Mouse (Mus musculus) forebrain, embryonic 12.5 days (tissue): ENCODE data around the gene Ctso. TPM values are rescaled to one million over a fixed set of nuclear protein-coding genes. Genes with fewer than 3 reads are reported as not detected.

Experiments used
- ATAC-seq: fragments of 200-750 bp; cut with Nextera tagmentation; 2 replicates; pipeline ENCODE4 v1.8.0; 2017; ENCODE audit warnings: moderate TSS enrichment; ENCODE audit not compliant: low FRiP score
- H3K27ac ChIP-seq: fragments of 300-500 bp; sonication (generic); 2 replicates; pipeline ENCODE4 v1.5.1; 2016; ENCODE audit warnings: mild to moderate bottlenecking
- H3K27me3 ChIP-seq: fragments of 300-500 bp; sonication (generic); 2 replicates; pipeline ENCODE4 v1.6.1; 2016; ENCODE audit warnings: mild to moderate bottlenecking
- H3K36me3 ChIP-seq: fragments of 300-500 bp; sonication (generic); replicated peaks from 2 replicates; pipeline ENCODE4 v1.6.1; 2016; ENCODE audit warnings: mild to moderate bottlenecking
- H3K4me1 ChIP-seq: fragments of 300-500 bp; sonication (generic); 2 replicates; pipeline ENCODE4 v1.6.1; 2016
- H3K4me2 ChIP-seq: fragments of 300-500 bp; sonication (generic); 2 replicates; pipeline ENCODE4 v1.6.1; 2016; ENCODE audit warnings: mild to moderate bottlenecking, moderate library complexity
- H3K4me3 ChIP-seq: fragments of 300-500 bp; sonication (generic); replicated peaks from 2 replicates; pipeline ENCODE4 v1.5.1; 2016; ENCODE audit warnings: mild to moderate bottlenecking
- H3K9ac ChIP-seq: fragments of 300-500 bp; sonication (generic); 2 replicates; pipeline ENCODE4 v1.6.1; 2016; ENCODE audit warnings: mild to moderate bottlenecking
- H3K9me3 ChIP-seq: fragments of 300-500 bp; sonication (generic); 2 replicates; pipeline ENCODE4 v1.6.1; 2016
- WGBS: fragments of 180-500 bp; shearing (Covaris S2); methylation state at CpG from one replicate; pipeline ENCODE4 v1.1.7; 2016; 5-methylcytosine and 5-hydroxymethylcytosine counted together
- polyA plus RNA-seq: library from polyadenylated mRNA; unstranded; fragments of >200 nt; fragmentation: Nextera tagmentation; extraction: Ambion mirVana; gene quantifications from 2 replicates; pipeline ENCODE4 v1.2.1, GENCODE M21; 2016

Ctso gene
- polyA plus RNA-seq, 1 experiment from 2014 or later: 7.5 TPM

DNA sequence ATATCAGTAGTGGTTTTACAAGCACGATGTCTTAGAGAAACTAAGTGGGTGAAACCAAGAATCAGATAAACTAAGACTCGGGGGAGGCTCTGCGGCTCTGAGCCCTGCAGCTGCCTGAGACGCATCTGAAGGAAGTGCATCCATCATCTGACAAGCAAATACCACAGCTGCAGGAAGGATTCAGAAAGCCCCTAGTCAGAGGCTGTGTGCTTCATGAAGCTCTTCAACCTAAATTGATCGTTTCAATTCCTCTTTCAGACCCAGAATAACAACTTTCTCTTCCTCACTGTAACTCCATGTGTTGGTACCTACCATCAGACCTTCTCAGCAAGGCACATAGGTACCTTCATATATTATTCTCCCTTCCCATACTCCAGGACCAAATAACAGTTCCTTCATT, 6.5 kb upstream of the Ctso start:
- no peak for ATAC-seq
- no peaks in the 10 kb centered on the region for H3K27me3 ChIP-seq
- no peak overlapping the region for H3K27ac ChIP-seq
- WGBS: 83% methylated on average over 5 of the region's 5 CpGs
- no peaks in the 10 kb centered on the region for H3K4me1 ChIP-seq
- H3K4me3 ChIP-seq: no peak overlapping the region
- no peak overlapping the region for H3K4me2 ChIP-seq
- no peak overlapping the region for H3K9ac ChIP-seq
- no peaks in the 10 kb centered on the region for H3K9me3 ChIP-seq
- no peaks in the 10 kb centered on the region for H3K36me3 ChIP-seq

DNA sequence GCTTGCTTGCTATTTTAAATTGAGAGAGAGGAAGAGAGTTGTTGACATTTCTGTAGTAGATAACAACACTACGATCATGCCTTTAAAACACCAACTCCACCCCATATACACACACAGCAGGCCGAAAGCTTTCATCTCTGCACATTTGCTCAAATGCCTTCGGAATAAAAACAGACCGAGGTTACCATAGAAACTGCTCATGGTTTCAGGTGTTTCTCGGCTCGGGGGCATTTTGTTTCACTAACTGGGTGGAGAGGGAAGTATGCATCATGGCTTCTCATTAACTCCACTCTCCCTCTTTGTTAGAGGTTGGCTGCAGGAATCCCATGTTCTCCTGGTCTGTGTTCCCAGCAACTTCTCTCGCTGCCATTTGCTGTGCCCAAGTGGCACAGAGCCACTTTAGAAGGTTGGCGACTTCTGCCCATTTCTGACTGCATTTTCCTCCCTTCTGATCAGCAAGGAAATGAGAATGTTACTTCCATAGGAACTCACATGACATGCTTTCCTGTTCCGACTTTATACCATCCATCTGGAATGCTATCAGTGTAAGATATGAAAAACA, 5.6 kb upstream of the Ctso start:
- 63% methylated on average over 9 of the region's 9 CpGs for WGBS
- Histone ChIP-seq H3K4me2 (no peak overlapping the region), H3K4me1 (no peaks in the 10 kb centered on the region), H3K4me3 (no peak overlapping the region), H3K27ac (no peak overlapping the region), H3K9ac (no peak overlapping the region), H3K27me3 (no peaks in the 10 kb centered on the region), H3K9me3 (no peaks in the 10 kb centered on the region), H3K36me3 (no peaks in the 10 kb centered on the region)
- ATAC-seq: no peak

DNA sequence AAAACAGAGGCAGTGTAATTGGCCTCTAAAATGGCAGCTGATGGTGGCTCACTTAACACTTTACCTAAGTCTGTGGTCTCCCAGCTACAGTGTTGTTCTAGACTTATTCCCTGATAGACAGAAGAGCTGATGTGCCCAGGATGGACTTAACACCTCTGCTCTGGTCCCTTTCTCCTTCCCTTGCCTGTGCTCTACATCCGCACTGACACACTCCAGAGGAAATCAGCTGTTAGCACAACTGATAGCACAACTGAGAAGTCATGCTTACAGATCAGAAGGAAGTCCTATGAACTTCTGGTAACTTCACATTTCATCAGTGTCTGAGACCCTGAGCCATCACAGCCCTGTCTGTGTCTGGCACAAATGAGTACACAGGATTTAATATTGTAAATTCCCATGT, 3.3 kb upstream of the Ctso start:
- Histone ChIP-seq H3K4me2 (no peak overlapping the region), H3K27ac (no peak overlapping the region), H3K36me3 (no peaks in the 10 kb centered on the region), H3K9ac (no peak overlapping the region), H3K27me3 (no peaks in the 10 kb centered on the region), H3K4me3 (no peak overlapping the region), H3K4me1 (peaks cover 5% of the 10 kb centered on the region; the same call in 1 of the 2 replicates), H3K9me3 (no peaks in the 10 kb centered on the region)
- 96% methylated on average over 1 of the region's 1 CpGs for WGBS
- no peak for ATAC-seq

DNA sequence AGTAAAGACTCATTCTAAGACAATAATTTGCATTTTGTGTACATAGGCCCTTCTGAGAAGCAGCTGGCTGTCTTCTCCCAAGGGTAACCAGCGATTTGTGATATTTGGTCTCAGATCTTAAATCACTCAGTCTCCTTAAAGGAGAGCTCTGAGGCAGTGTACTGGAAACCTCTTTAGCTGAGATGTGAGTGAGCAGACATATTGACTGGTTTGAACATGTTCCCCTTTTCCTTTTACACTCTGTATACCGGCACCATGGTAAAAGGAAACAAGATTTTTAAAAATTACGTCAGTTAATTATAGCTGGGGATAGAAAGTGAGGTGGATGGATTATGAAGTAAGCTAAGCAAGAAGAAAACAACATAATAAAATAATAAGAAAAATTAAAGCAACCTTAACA, 706 bp upstream of the Ctso start:
- H3K4me1 ChIP-seq: peaks cover 5% of the 10 kb centered on the region; the same call in 1 of the 2 replicates
- H3K27ac ChIP-seq: no peak overlapping the region
- H3K9me3 ChIP-seq: no peaks in the 10 kb centered on the region
- H3K4me3 ChIP-seq: no peak overlapping the region
- peak overlapping the region; percentile 52; the same call in 1 of the 2 replicates for H3K4me2 ChIP-seq
- no peaks in the 10 kb centered on the region for H3K36me3 ChIP-seq
- ATAC-seq: 0 out of 2 replicates have a peak, but pooled peaks have one; percentile 6
- no peaks in the 10 kb centered on the region for H3K27me3 ChIP-seq
- no peak overlapping the region for H3K9ac ChIP-seq
- 72% methylated on average over 3 of the region's 3 CpGs for WGBS

DNA sequence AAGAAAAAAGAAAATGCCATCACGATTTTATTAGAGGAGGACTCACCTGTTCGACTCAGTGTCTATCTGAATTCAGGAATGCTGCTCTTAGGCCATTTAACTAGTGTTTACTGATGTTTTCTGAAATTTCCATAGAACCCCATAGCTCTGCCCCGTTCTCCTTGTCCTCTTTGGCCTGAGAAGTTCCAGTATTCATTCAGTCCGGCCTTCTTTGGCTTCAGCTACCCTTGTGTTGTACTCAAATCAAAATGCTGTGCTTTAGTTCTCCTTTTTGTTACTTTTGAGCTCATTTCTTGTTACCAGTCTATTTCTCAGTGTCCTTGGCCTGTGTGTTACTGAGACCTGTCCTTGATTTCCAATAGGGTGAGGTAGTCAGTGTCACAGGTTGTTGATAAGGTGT, 947 bp downstream of the Ctso start:
- no peak for ATAC-seq
- H3K4me1 ChIP-seq: peaks cover 5% of the 10 kb centered on the region; the same call in 1 of the 2 replicates
- no peak overlapping the region for H3K27ac ChIP-seq
- no peaks in the 10 kb centered on the region for H3K36me3 ChIP-seq
- WGBS: 78% methylated on average over 4 of the region's 4 CpGs
- H3K4me2 ChIP-seq: no peak overlapping the region
- H3K27me3 ChIP-seq: no peaks in the 10 kb centered on the region
- H3K9ac ChIP-seq: no peak overlapping the region
- no peak overlapping the region for H3K4me3 ChIP-seq
- no peaks in the 10 kb centered on the region for H3K9me3 ChIP-seq

DNA sequence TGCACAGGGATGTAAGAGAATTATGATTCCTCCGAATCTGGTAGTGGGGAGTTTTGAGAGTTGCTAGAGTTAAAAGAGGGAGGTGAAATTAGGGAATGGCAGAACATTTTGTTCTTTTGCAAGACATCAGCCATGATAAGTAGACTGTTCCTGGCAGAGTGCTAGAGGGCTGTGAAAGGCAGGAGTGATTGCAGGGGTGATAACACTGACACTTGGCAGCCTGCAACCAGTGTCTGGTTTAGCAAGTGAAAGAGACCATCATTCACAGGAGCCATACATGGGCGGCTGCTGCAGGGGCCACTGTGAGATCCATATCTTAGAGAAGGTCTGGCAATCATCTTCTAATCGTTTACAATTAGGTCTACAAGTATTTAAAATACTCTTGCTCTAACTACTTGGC, 6.5 kb downstream of the Ctso start:
- Histone ChIP-seq H3K27me3 (no peaks in the 10 kb centered on the region), H3K36me3 (no peaks in the 10 kb centered on the region), H3K4me1 (no peaks in the 10 kb centered on the region), H3K9ac (no peak overlapping the region), H3K9me3 (no peaks in the 10 kb centered on the region), H3K4me3 (no peak overlapping the region), H3K27ac (no peak overlapping the region), H3K4me2 (no peak overlapping the region)
- WGBS: 87% methylated on average over 3 of the region's 3 CpGs
- no peak for ATAC-seq

DNA sequence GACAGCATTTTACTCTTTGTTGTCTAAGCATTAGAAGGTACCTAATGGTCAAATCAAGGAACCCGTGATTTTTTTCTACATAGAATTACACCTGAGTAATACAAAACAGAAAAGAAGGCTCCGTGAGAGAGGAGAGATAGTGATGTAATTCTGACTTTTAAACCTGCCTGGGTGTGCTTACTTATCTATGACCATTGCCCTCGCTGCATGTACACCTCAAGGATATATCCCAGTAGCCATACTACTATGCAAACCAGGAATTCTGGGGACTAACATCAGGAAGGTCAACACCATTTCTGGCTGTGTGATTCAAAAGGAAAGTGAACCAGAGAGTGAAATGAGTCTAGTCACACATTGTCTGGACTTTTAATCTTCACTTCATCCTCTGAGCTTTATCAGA, 9.9 kb downstream of the Ctso start:
- H3K4me2 ChIP-seq: no peak overlapping the region
- no peaks in the 10 kb centered on the region for H3K4me1 ChIP-seq
- no peak for ATAC-seq
- WGBS: 83% methylated on average over 3 of the region's 3 CpGs
- H3K4me3 ChIP-seq: no peak overlapping the region
- no peak overlapping the region for H3K9ac ChIP-seq
- no peaks in the 10 kb centered on the region for H3K36me3 ChIP-seq
- no peak overlapping the region for H3K27ac ChIP-seq
- no peaks in the 10 kb centered on the region for H3K9me3 ChIP-seq
- H3K27me3 ChIP-seq: no peaks in the 10 kb centered on the region

DNA sequence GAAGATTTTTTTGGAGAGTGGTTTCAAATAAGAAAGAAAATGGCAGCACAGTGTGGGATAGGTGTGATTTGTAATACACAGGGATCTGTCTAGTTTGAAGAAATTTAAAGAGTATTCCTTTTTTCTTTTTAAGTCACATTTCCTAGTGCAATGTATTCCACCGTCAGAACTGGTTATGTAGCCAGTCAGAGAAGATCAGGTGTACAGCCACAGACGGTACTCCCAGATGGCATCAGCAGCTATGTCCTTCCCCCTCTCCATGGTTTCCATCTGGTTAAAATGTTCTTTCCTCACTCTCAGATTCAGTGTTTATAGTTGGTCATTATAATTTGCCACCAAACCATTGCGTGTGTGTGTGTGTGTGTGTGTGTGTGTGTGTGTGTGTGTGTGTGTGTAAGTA, 10.7 kb downstream of the Ctso start:
- no peak overlapping the region for H3K27ac ChIP-seq
- no peak for ATAC-seq
- WGBS: 94% methylated on average over 3 of the region's 3 CpGs
- no peak overlapping the region for H3K9ac ChIP-seq
- H3K36me3 ChIP-seq: no peaks in the 10 kb centered on the region
- no peak overlapping the region for H3K4me2 ChIP-seq
- H3K4me3 ChIP-seq: no peak overlapping the region
- H3K4me1 ChIP-seq: no peaks in the 10 kb centered on the region
- H3K27me3 ChIP-seq: no peaks in the 10 kb centered on the region
- no peaks in the 10 kb centered on the region for H3K9me3 ChIP-seq

DNA sequence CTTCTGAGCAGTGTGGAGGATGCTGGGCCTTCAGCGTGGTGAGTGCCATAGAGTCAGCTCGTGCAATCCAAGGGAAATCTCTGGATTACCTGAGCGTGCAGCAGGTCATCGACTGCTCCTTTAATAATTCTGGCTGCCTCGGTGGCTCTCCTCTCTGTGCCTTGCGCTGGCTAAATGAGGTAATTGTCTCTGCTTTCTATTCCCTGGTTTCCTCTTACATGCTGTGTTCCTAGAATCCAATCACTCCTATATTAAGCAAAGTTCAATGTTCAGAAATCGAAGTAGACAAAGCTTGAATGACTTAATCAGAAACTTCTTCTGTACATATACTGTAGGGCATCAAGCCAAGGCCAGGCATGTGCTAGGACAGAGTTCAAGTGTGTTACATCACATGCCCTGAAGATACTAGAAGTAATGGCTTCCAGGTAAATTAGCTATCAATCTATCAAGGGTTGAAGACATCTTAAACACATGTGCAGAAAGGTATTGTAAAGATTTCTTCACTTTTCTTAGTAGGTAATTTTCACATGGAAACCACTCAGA, 12.5 kb downstream of the Ctso start:
- no peak overlapping the region for H3K9ac ChIP-seq
- ATAC-seq: no peak
- no peaks in the 10 kb centered on the region for H3K4me1 ChIP-seq
- WGBS: 90% methylated on average over 7 of the region's 7 CpGs
- H3K36me3 ChIP-seq: no peaks in the 10 kb centered on the region
- H3K27me3 ChIP-seq: no peaks in the 10 kb centered on the region
- no peak overlapping the region for H3K4me2 ChIP-seq
- no peaks in the 10 kb centered on the region for H3K9me3 ChIP-seq
- no peak overlapping the region for H3K4me3 ChIP-seq
- no peak overlapping the region for H3K27ac ChIP-seq

DNA sequence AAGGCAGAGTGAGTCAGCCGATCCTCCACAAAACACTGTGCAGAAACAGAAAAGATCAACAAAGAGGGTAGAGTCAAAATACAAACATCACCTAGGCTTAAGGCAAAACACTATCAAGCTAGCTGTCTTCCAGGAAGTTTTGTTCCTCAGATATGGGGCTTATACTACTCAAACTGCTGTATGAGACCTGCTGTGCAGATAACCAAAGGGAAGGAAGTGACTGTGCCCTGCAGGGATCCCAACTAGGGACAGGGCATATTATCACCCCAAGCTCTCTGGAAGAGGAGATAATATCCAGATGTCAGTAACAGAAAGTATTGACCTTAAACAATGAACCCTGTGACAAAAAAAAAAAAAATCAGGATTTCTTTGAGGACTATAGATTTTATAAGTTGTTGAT, 16.6 kb downstream of the Ctso start:
- Histone ChIP-seq H3K9ac (no peak overlapping the region), H3K9me3 (no peaks in the 10 kb centered on the region), H3K4me1 (no peaks in the 10 kb centered on the region), H3K27me3 (no peaks in the 10 kb centered on the region), H3K36me3 (no peaks in the 10 kb centered on the region), H3K27ac (no peak overlapping the region), H3K4me3 (no peak overlapping the region), H3K4me2 (no peak overlapping the region)
- no peak for ATAC-seq
- WGBS: 88% methylated on average over 1 of the region's 1 CpGs

DNA sequence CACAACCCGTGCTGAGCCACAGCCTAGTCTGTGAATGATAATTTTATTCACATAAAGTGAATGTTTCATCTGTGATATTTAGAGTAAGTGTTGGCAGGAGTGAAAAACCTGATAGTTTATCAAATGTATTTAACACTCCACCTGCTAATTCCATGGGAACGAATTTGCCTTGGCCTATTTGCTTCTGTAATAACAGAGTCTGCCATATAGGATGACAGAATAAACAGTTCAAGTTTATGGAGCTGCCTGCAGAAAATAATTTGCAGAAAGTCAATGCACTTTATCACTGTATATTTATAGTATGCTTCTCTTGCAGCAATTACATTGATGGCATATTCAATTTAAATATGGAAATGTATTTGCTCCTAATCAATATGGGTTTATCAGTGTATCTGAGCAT, 19.4 kb downstream of the Ctso start:
- Histone ChIP-seq H3K4me3 (no peak overlapping the region), H3K27ac (no peak overlapping the region), H3K36me3 (no peaks in the 10 kb centered on the region), H3K9ac (no peak overlapping the region), H3K9me3 (no peaks in the 10 kb centered on the region), H3K4me1 (no peaks in the 10 kb centered on the region), H3K27me3 (no peaks in the 10 kb centered on the region), H3K4me2 (no peak overlapping the region)
- no peak for ATAC-seq
- WGBS: 88% methylated on average over 2 of the region's 2 CpGs

DNA sequence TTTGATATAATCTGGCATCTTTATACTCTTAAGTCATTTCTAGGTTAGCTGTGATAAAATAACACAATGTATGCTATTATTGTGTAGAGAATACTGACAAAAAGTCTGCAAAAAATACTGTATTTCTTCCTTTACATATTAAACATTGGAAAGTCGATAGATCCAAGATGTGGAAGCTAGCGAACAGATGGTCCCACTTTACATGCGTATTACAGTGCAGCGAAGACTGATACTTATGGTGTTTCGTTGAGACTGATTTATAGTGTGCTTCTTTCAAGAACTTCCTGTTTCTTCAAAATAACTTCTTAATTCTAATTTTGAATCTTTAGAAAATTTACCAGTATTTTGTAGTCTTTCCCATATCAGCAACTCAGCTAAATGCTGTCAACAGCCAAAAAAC, 25.1 kb downstream of the Ctso start:
- H3K4me2 ChIP-seq: no peak overlapping the region
- H3K4me3 ChIP-seq: no peak overlapping the region
- H3K36me3 ChIP-seq: no peaks in the 10 kb centered on the region
- no peak overlapping the region for H3K9ac ChIP-seq
- H3K27ac ChIP-seq: no peak overlapping the region
- WGBS: 89% methylated on average over 5 of the region's 5 CpGs
- H3K9me3 ChIP-seq: no peaks in the 10 kb centered on the region
- no peaks in the 10 kb centered on the region for H3K27me3 ChIP-seq
- no peaks in the 10 kb centered on the region for H3K4me1 ChIP-seq
- no peak for ATAC-seq

DNA sequence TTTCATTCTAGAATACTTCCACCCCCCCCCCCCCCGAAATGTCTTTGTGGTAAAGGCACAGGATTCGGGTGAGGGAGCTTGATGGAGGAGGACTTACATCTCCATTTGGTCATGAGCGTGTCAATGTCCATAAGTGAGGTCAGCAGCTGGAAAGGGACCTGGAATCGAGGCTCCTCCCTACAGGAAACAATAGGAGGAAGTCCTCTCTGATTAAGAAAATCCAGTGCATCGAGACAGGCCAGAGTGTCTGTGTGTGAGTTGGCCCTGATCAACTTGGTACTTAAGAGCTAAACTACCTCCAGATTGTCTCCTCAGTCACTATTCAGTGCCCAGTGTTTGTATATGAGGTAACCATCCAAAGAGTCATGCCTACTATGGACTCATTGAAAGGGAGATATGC, 28.9 kb downstream of the Ctso start:
- no peak overlapping the region for H3K9ac ChIP-seq
- H3K27ac ChIP-seq: no peak overlapping the region
- no peaks in the 10 kb centered on the region for H3K36me3 ChIP-seq
- WGBS: 87% methylated on average over 5 of the region's 5 CpGs
- H3K9me3 ChIP-seq: no peaks in the 10 kb centered on the region
- H3K4me3 ChIP-seq: no peak overlapping the region
- no peaks in the 10 kb centered on the region for H3K4me1 ChIP-seq
- H3K4me2 ChIP-seq: no peak overlapping the region
- no peaks in the 10 kb centered on the region for H3K27me3 ChIP-seq
- ATAC-seq: no peak
